Mouse (Mus musculus) G1E (cell line): ENCODE measurements around the gene Ccdc78. TPM values are rescaled to one million over a fixed set of nuclear protein-coding genes. Genes with fewer than 3 reads are reported as not detected.

Source experiments
- ATAC-seq: 2 replicates; pipeline ENCODE4 v1.8.0; 2016; ENCODE audit warnings: mild to moderate bottlenecking; ENCODE audit not compliant: insufficient number of reproducible peaks, poor library complexity, low FRiP score, severe bottlenecking; ENCODE audit errors: extremely low read depth
- DNase-seq: peaks from one replicate; pipeline ENCODE4 v3.0.0; 2012; ENCODE audit warnings: low spot score
- H3K27me3 ChIP-seq: 2 replicates; pipeline ENCODE4 v1.6.1; 2012; ENCODE audit warnings: mild to moderate bottlenecking, low read length, inconsistent platforms; ENCODE audit not compliant: insufficient read depth
- H3K36me3 ChIP-seq: replicated peaks from 2 replicates; pipeline ENCODE3; 2012; ENCODE audit warnings: mild to moderate bottlenecking, inconsistent platforms
- H3K4me1 ChIP-seq: 2 replicates; pipeline ENCODE4 v1.6.1; 2012; ENCODE audit warnings: low read depth, low read length, inconsistent platforms, mixed read lengths; ENCODE audit not compliant: insufficient read depth
- H3K4me3 ChIP-seq: 2 replicates; pipeline ENCODE4 v1.5.1; 2012; ENCODE audit warnings: low read depth, mild to moderate bottlenecking, inconsistent platforms, low read length, moderate library complexity, mixed read lengths
- H3K9me3 ChIP-seq: replicated peaks from 2 replicates; pipeline ENCODE4 v1.6.1; 2012; ENCODE audit warnings: inconsistent platforms
- CTCF ChIP-seq: IDR thresholded peaks from 2 replicates; pipeline ENCODE4 v1.5.1; 2012; ENCODE audit warnings: low read depth, low read length, inconsistent platforms, mixed read lengths
- GATA1 ChIP-seq: IDR thresholded peaks from 2 replicates; pipeline ENCODE4 v1.6.1; 2012; ENCODE audit warnings: borderline replicate concordance, low read length, inconsistent platforms, mixed read lengths
- GATA2 ChIP-seq: IDR thresholded peaks from 2 replicates; pipeline ENCODE4 v1.6.1; 2012; ENCODE audit warnings: low read depth, low read length, inconsistent platforms, borderline replicate concordance
- POLR2AphosphoS5 ChIP-seq: IDR thresholded peaks from 2 replicates; pipeline ENCODE4 v1.6.1; 2012; ENCODE audit warnings: low read depth, low read length, inconsistent platforms; ENCODE audit not compliant: insufficient replicate concordance
- TAL1 ChIP-seq: conservative IDR thresholded peaks from 2 replicates; pipeline ENCODE4 v1.6.1; 2012; ENCODE audit warnings: low read depth, low read length, inconsistent platforms, mixed read lengths
- polyA plus RNA-seq: library from polyadenylated mRNA; stranded (reverse); fragments of >175 nt; gene quantifications from 2 replicates; pipeline ENCODE4 v1.2.3, GENCODE M21; 2012
- total RNA-seq, 2 experiments: library from RNA; stranded (forward) in 1 of 2; stranded (reverse) in 1 of 2; fragments of 200-1000 nt in 1 of 2; fragments of >200 nt in 1 of 2; fragmentation: Nextera tagmentation in 1 of 2; gene quantifications; 2 replicates each; pipeline ENCODE4 v1.2.3; 2014 to 2017

Ccdc78 gene
- total and polyA plus RNA-seq, 3 experiments, result 0.05 to 0.22 TPM; not detected in 1

DNA sequence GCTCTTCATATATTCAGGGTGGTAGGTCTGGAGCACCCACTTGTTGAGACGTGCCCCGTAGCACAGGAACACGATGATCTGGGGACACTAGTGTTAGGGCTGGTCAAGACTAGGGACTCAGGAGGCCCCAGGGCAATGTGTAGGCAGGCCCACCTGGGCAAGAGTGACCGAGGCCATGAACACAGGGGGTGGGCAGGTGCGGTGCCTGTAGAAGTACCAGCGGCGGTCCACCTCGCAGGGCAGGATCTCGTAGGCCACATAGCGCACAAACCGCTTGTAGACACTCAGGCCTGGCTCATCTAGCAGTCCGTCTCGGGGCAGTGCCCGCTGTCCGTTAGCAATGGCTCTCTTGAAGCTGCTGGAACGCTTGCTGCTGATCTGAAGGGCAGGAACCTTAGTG, 49.4 kb downstream of the Ccdc78 start:
- ATAC-seq, result no peak
- Histone ChIP-seq H3K4me1 (peaks cover 83% of the 10 kb centered on the region), H3K9me3 (no peaks in the 10 kb centered on the region), H3K27me3 (no peaks in the 10 kb centered on the region), H3K36me3 (peaks cover 84% of the 10 kb centered on the region), H3K4me3 (peak overlapping the region; percentile 81; the same call in 1 of the 2 replicates)
- DNase-seq, result no peak
- TF ChIP-seq CTCF, result no peak
- no peak for TF ChIP-seq GATA1
- no peak for TF ChIP-seq TAL1
- TF ChIP-seq POLR2AphosphoS5, result no peak
- no peak for TF ChIP-seq GATA2

DNA sequence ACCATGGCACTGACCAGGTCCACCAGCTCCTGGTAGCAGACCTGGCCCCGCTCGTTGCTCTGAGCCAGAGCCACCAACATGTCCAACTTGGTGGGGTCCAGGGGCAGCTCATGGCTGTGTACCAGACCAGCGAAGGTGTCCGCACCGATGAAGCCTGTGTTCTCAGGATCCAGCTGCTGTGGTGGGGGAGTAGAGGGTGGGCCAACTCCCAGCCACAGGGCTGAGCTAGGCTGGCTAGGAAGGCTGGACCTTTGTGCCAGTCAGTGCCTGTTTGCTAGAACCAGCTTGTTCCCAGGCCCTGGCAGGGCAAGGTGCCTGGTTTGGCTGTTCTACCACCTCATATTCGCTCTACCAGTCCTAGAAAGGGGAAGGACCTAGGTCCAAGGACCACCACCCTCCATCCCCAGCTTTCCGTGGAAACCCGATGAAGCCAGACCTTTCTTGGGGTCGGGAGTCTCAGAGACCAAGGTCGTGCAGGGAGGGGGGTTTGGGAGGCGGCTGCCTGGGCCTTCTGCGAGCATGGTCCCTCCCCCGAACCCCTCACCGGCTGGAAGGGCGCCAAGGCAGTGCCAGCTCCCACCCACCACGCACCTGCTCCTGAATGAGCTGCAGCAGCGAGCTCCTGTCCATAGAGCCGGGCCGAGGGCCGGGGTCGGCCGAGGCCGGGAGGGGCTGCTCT, 50.2 kb downstream of the Ccdc78 start:
- H3K27me3 ChIP-seq, result no peaks in the 10 kb centered on the region
- peak overlapping the region; percentile 5; the same call in 1 of the 2 replicates for H3K4me3 ChIP-seq
- no peak for TF ChIP-seq POLR2AphosphoS5
- no peak for TF ChIP-seq GATA2
- no peak for TF ChIP-seq GATA1
- no peak for TF ChIP-seq TAL1
- TF ChIP-seq CTCF, result no peak
- peaks cover 84% of the 10 kb centered on the region for H3K36me3 ChIP-seq
- H3K4me1 ChIP-seq, result peaks cover 83% of the 10 kb centered on the region
- H3K9me3 ChIP-seq, result no peaks in the 10 kb centered on the region
- ATAC-seq (no peak), DNase-seq (no peak)

DNA sequence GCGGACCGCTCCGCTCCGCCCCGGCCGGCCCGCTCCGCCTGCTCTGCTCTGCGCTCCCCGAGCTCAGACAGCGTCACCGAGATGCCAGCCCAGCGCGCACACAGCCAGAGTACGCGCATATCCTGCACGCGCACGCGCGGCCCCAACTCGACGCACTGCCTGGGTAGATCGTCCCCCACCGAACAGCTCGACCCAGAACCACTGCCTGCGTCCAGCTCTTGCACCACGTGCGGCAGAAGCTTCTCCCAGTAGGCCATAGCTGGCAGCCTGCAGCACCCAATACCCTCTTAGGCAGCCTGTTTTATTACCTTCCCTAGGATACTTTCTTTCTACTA, 50.7 kb downstream of the Ccdc78 start, which contains the start of gene Rhbdl1:
TSS of gene Rhbdl1 (minus strand) at position 220 of the 335 bp plus-strand sequence.
- H3K4me3 ChIP-seq, result peak within 1 kb of the TSS; percentile 20; the same call in 1 of the 2 replicates
- peaks cover 84% of the 10 kb centered on the region for H3K36me3 ChIP-seq
- TF ChIP-seq GATA1 (no peak), POLR2AphosphoS5 (0 out of 2 replicates have a peak, but pooled peaks have one; percentile 41)
- peaks cover 83% of the 10 kb centered on the region for H3K4me1 ChIP-seq
- no peaks in the 10 kb centered on the region for H3K9me3 ChIP-seq
- DNase-seq, result no peak
- ATAC-seq, result no peak
- no peaks in the 10 kb centered on the region for H3K27me3 ChIP-seq

DNA sequence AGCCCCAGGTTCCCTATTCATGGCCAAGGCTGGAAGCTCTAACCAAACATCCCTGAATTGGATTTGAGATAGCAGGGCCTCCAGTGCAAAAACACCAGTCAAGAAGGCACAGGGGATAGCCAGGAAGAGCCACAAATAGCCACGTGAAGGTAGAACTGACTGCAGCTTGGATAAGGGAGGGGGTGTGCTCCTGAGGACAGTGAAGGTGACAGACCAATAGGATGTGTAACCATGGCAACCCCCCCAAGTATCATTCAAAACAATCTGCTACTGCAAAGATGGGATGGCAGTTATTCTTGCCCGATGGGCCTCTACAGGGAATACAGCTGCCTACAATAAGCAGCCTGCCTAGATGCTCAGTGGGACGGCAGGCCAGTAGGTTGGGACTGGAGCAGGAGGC, 51.2 kb downstream of the Ccdc78 start:
- Histone ChIP-seq H3K4me3 (no peak overlapping the region), H3K4me1 (peaks cover 86% of the 10 kb centered on the region), H3K9me3 (no peaks in the 10 kb centered on the region), H3K36me3 (peaks cover 88% of the 10 kb centered on the region), H3K27me3 (no peaks in the 10 kb centered on the region)
- DNase-seq (no peak), ATAC-seq (no peak)
- TF ChIP-seq TAL1 (no peak), POLR2AphosphoS5 (no peak; the same call in 1 of the 2 replicates), GATA1 (no peak), CTCF (no peak), GATA2 (no peak)

DNA sequence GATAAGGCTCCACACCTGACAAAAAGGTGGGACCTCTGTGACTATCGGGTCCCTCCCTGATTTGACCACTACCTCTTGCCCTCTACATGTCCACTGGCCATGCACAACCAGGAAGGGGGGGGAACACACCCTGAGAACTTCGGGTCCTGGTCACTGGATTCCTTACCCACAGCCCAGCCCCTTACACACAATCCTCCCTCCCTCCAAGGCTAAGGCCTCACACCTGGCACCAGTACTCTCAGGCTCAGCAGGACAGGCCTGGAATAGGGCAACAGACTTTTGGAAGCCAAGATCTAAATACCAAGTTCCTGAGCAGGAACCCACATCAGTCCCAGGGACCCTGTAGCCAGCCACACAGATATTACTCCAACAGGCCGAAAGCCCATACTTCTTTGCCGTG, 52.5 kb downstream of the Ccdc78 start:
- no peak overlapping the region for H3K4me3 ChIP-seq
- peaks cover 93% of the 10 kb centered on the region for H3K4me1 ChIP-seq
- H3K36me3 ChIP-seq, result peaks cover 94% of the 10 kb centered on the region
- DNase-seq (no peak), ATAC-seq (no peak)
- no peaks in the 10 kb centered on the region for H3K9me3 ChIP-seq
- no peak for TF ChIP-seq CTCF
- no peak for TF ChIP-seq GATA2
- no peak for TF ChIP-seq TAL1
- no peak for TF ChIP-seq POLR2AphosphoS5
- TF ChIP-seq GATA1, result no peak
- H3K27me3 ChIP-seq, result no peaks in the 10 kb centered on the region

DNA sequence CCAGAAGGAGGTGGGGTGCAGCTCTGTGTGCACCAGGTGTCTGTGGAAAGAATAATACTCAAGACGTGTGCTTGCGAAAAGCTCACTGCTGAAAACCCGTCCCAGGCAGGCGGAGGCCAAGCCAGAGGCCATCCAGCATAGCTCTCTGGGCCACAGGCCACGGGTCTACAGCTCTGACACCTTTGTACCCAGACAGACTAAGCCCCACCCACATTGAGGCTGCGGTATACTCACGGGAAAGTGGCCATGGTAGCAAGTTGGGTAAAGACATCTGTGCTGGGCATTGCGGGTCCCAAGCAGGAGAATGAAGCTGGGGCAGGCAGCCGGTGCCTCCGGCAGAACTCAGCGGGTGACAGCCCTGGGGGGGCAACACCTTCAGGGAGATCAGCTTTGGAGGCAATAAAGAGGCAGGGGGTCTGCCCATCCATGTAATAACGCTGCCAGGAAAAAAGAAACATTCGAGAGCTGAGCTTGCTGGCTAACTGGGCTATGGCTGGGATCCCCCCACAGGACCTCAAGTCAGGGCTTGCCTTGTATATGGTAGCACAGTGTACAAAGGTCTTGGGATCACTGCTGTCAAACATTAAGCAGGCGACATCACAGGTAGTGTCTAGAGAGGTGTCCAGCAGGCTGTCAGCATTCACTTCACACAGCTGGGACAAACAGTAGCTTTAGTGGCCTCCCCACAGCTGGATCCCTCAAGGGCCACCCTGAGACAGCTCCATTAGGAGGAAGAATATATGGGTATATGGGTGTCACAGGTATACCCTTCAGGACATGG, 53.3 kb downstream of the Ccdc78 start:
- DNase-seq (no peak), ATAC-seq (no peak)
- Histone ChIP-seq H3K36me3 (peaks cover 86% of the 10 kb centered on the region), H3K9me3 (no peaks in the 10 kb centered on the region), H3K4me3 (peak overlapping the region; percentile 11; the same call in 1 of the 2 replicates), H3K4me1 (peaks cover 89% of the 10 kb centered on the region), H3K27me3 (no peaks in the 10 kb centered on the region)
- TF ChIP-seq GATA2 (no peak), CTCF (no peak)

Other genes starting within 250 kb of the Ccdc78 start
Only the 20 nearest of the 28 such genes appear.
- not detected in 2 replicates for gene Gng13, start 69.4 kb upstream of the Ccdc78 start, total RNA-seq (2014; fragmentation: Nextera tagmentation)
- 0.16 TPM in 1 of 2 replicates, not detected in the other for gene Gng13, start 69.4 kb upstream of the Ccdc78 start, total RNA-seq (2017)
- not detected in 2 replicates for gene Gng13, start 69.4 kb upstream of the Ccdc78 start, polyA plus RNA-seq
- gene Chtf18, start 59.2 kb upstream of the Ccdc78 start, total RNA-seq (2014; fragmentation: Nextera tagmentation), result 7.3 and 17.7 TPM in 2 replicates
- gene Chtf18, start 59.2 kb upstream of the Ccdc78 start, total RNA-seq (2017), result 24.4 and 26.2 TPM in 2 replicates
- 80.9 and 89.1 TPM in 2 replicates for gene Chtf18, start 59.2 kb upstream of the Ccdc78 start, polyA plus RNA-seq
- 7.5 and 7.8 TPM in 2 replicates for gene Rpusd1, start 58.9 kb upstream of the Ccdc78 start, total RNA-seq (2014; fragmentation: Nextera tagmentation)
- gene Rpusd1, start 58.9 kb upstream of the Ccdc78 start, total RNA-seq (2017), result 3.6 and 4.2 TPM in 2 replicates
- gene Rpusd1, start 58.9 kb upstream of the Ccdc78 start, polyA plus RNA-seq, result 28.2 and 30.1 TPM in 2 replicates
- not detected in 2 replicates for gene Mslnl, start 50.5 kb upstream of the Ccdc78 start, total RNA-seq (2014; fragmentation: Nextera tagmentation)
- gene Mslnl, start 50.5 kb upstream of the Ccdc78 start, total RNA-seq (2017), result not detected in 2 replicates
- not detected in 2 replicates for gene Mslnl, start 50.5 kb upstream of the Ccdc78 start, polyA plus RNA-seq
- not detected in 2 replicates for gene Msln, start 32.2 kb upstream of the Ccdc78 start, total RNA-seq (2014; fragmentation: Nextera tagmentation)
- 0.55 TPM in 1 of 2 replicates, not detected in the other for gene Msln, start 32.2 kb upstream of the Ccdc78 start, total RNA-seq (2017)
- not detected in 2 replicates for gene Msln, start 32.2 kb upstream of the Ccdc78 start, polyA plus RNA-seq
- 11.7 and 22.3 TPM in 2 replicates for gene Narfl, start 12.8 kb upstream of the Ccdc78 start, total RNA-seq (2014; fragmentation: Nextera tagmentation)
- 28.4 and 29.2 TPM in 2 replicates for gene Narfl, start 12.8 kb upstream of the Ccdc78 start, total RNA-seq (2017)
- gene Narfl, start 12.8 kb upstream of the Ccdc78 start, polyA plus RNA-seq, result 17.6 and 18.8 TPM in 2 replicates
- 7.0 and 11.7 TPM in 2 replicates for gene Haghl, start 907 bp upstream of the Ccdc78 start, total RNA-seq (2014; fragmentation: Nextera tagmentation)
- gene Haghl, start 907 bp upstream of the Ccdc78 start, total RNA-seq (2017), result 15.5 and 17.1 TPM in 2 replicates
- 15.4 and 17.1 TPM in 2 replicates for gene Haghl, start 907 bp upstream of the Ccdc78 start, polyA plus RNA-seq
- 24.1 and 24.8 TPM in 2 replicates for gene Fam173a, start 6.3 kb downstream of the Ccdc78 start, total RNA-seq (2014; fragmentation: Nextera tagmentation)
- gene Fam173a, start 6.3 kb downstream of the Ccdc78 start, total RNA-seq (2017), result 45.1 and 50.5 TPM in 2 replicates
- gene Fam173a, start 6.3 kb downstream of the Ccdc78 start, polyA plus RNA-seq, result 16.1 and 20.5 TPM in 2 replicates
- gene AC134908.4, start 9.1 kb downstream of the Ccdc78 start, total RNA-seq (2014; fragmentation: Nextera tagmentation), result not detected in 2 replicates
- not detected in 2 replicates for gene AC134908.4, start 9.1 kb downstream of the Ccdc78 start, total RNA-seq (2017)
- not detected in 2 replicates for gene AC134908.4, start 9.1 kb downstream of the Ccdc78 start, polyA plus RNA-seq
- gene Metrn, start 10.6 kb downstream of the Ccdc78 start, total RNA-seq (2014; fragmentation: Nextera tagmentation), result 15.3 and 19.7 TPM in 2 replicates
- 22.3 and 36.9 TPM in 2 replicates for gene Metrn, start 10.6 kb downstream of the Ccdc78 start, total RNA-seq (2017)
- gene Metrn, start 10.6 kb downstream of the Ccdc78 start, polyA plus RNA-seq, result 129 and 172 TPM in 2 replicates
- gene Fbxl16, start 22.5 kb downstream of the Ccdc78 start, total RNA-seq (2014; fragmentation: Nextera tagmentation), result not detected in 2 replicates
- gene Fbxl16, start 22.5 kb downstream of the Ccdc78 start, total RNA-seq (2017), result 0.05 TPM in 1 of 2 replicates, not detected in the other
- gene Fbxl16, start 22.5 kb downstream of the Ccdc78 start, polyA plus RNA-seq, result 0.01 and 0.03 TPM in 2 replicates
- gene Wdr24, start 37.0 kb downstream of the Ccdc78 start, total RNA-seq (2014; fragmentation: Nextera tagmentation), result 13.8 and 13.9 TPM in 2 replicates
- gene Wdr24, start 37.0 kb downstream of the Ccdc78 start, total RNA-seq (2017), result 23.5 and 25.8 TPM in 2 replicates
- gene Wdr24, start 37.0 kb downstream of the Ccdc78 start, polyA plus RNA-seq, result 4.8 and 8.6 TPM in 2 replicates
- 0.90 and 1.9 TPM in 2 replicates for gene Jmjd8, start 42.3 kb downstream of the Ccdc78 start, total RNA-seq (2014; fragmentation: Nextera tagmentation)
- gene Jmjd8, start 42.3 kb downstream of the Ccdc78 start, total RNA-seq (2017), result 1.9 and 2.0 TPM in 2 replicates
- gene Jmjd8, start 42.3 kb downstream of the Ccdc78 start, polyA plus RNA-seq, result 0.08 and 0.11 TPM in 2 replicates
- 29.1 and 30.1 TPM in 2 replicates for gene Stub1, start 46.8 kb downstream of the Ccdc78 start, total RNA-seq (2014; fragmentation: Nextera tagmentation)
- gene Stub1, start 46.8 kb downstream of the Ccdc78 start, total RNA-seq (2017), result 90.8 and 97.3 TPM in 2 replicates
- 70.9 and 81.7 TPM in 2 replicates for gene Stub1, start 46.8 kb downstream of the Ccdc78 start, polyA plus RNA-seq
- 4.8 and 5.5 TPM in 2 replicates for gene Rhbdl1, start 50.7 kb downstream of the Ccdc78 start, total RNA-seq (2014; fragmentation: Nextera tagmentation)
- gene Rhbdl1, start 50.7 kb downstream of the Ccdc78 start, total RNA-seq (2017), result 0.87 and 1.4 TPM in 2 replicates
- 2.7 and 3.1 TPM in 2 replicates for gene Rhbdl1, start 50.7 kb downstream of the Ccdc78 start, polyA plus RNA-seq
- gene Gm20683, start 55.2 kb downstream of the Ccdc78 start, total RNA-seq (2014; fragmentation: Nextera tagmentation), result 1.1 and 2.9 TPM in 2 replicates
- 3.0 and 3.1 TPM in 2 replicates for gene Gm20683, start 55.2 kb downstream of the Ccdc78 start, total RNA-seq (2017)
- gene Gm20683, start 55.2 kb downstream of the Ccdc78 start, polyA plus RNA-seq, result 9.7 and 12.4 TPM in 2 replicates
- gene Rhot2, start 58.3 kb downstream of the Ccdc78 start, total RNA-seq (2014; fragmentation: Nextera tagmentation), result 31.2 and 41.2 TPM in 2 replicates
- gene Rhot2, start 58.3 kb downstream of the Ccdc78 start, total RNA-seq (2017), result 17.7 and 20.0 TPM in 2 replicates
- 142 and 151 TPM in 2 replicates for gene Rhot2, start 58.3 kb downstream of the Ccdc78 start, polyA plus RNA-seq
- 14.6 and 42.2 TPM in 2 replicates for gene Wdr90, start 74.9 kb downstream of the Ccdc78 start, total RNA-seq (2014; fragmentation: Nextera tagmentation)
- 11.8 and 14.2 TPM in 2 replicates for gene Wdr90, start 74.9 kb downstream of the Ccdc78 start, total RNA-seq (2017)
- 9.0 and 17.0 TPM in 2 replicates for gene Wdr90, start 74.9 kb downstream of the Ccdc78 start, polyA plus RNA-seq
- gene Mcrip2, start 82.2 kb downstream of the Ccdc78 start, total RNA-seq (2014; fragmentation: Nextera tagmentation), result 8.2 and 8.7 TPM in 2 replicates
- gene Mcrip2, start 82.2 kb downstream of the Ccdc78 start, total RNA-seq (2017), result 4.4 and 9.4 TPM in 2 replicates
- 77.6 and 103 TPM in 2 replicates for gene Mcrip2, start 82.2 kb downstream of the Ccdc78 start, polyA plus RNA-seq
- gene Mettl26, start 88.5 kb downstream of the Ccdc78 start, total RNA-seq (2014; fragmentation: Nextera tagmentation), result 13.9 and 19.0 TPM in 2 replicates
- 12.4 and 16.7 TPM in 2 replicates for gene Mettl26, start 88.5 kb downstream of the Ccdc78 start, total RNA-seq (2017)
- 30.2 and 34.4 TPM in 2 replicates for gene Mettl26, start 88.5 kb downstream of the Ccdc78 start, polyA plus RNA-seq